Mouse (Mus musculus) retina, embryonic 14.5 days (tissue): Measurements from ENCODE around the gene 2010106E10Rik.

Source experiments
- DNase-seq: peaks from one replicate; pipeline ENCODE4 v3.0.0-alpha.2; 2015; ENCODE audit warnings: low spot score

Gene 2010106E10Rik

DNA sequence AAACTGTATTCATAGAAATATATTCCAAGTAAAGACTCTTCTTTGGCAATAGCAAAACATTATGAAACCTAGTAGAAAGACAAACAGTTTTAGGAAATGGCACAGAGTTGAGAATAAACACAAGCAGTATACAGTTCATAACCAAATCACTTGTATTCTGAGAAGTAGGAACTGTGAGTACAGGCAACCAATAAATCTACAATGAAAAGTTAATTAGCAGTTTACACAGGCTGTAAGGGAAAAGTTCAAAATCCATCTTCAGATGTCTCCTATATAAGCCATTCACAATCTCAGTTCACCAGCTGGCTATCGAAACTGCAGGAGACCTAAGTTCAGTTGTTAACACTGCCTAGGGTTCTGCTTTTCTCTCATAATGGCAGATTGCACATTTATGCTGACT is at the start of gene 2010106E10Rik:
2010106E10Rik (plus strand) TSS at position 301 of the 400 bp plus-strand sequence.
- no peak for DNase-seq

DNA sequence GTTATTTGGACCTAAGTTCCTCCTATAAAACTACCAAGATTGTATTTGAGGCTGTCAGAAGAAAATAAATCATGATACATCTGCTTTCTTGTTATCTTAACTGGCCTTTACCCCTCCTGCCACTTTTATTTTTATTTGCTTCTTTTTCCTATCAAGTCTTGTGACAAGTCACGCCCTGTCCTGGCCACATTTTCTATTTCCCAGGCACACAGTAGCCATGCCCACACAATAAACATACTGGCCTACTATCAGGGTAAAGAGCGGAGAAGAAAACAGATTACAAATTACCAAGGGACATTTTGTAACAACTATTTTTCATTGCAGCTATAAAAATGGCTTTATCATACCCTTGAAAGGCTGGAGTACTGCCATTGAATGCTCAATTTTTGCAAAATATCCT is 10.6 kb downstream of the 2010106E10Rik start:
- DNase-seq = no peak

DNA sequence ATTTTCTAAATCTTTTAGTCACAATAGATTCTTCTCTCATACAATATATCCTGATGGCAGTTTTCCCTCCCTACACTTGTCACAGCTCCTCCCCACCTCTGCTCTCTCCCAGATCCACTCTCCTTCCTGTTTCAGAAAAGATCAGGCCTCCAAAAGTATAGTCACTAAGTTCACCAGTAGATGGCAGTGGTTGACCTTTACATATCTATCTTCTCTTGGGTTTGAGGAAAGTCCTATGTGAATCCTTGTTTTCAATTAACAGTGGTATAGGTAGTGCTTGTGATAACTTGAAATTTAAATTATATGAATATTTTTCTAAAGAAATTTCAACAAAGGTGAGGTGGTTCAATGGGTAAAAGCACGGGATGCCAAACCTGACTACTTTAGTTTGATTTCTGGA is 29.7 kb downstream of the 2010106E10Rik start:
- peak; percentile 74 for DNase-seq

DNA sequence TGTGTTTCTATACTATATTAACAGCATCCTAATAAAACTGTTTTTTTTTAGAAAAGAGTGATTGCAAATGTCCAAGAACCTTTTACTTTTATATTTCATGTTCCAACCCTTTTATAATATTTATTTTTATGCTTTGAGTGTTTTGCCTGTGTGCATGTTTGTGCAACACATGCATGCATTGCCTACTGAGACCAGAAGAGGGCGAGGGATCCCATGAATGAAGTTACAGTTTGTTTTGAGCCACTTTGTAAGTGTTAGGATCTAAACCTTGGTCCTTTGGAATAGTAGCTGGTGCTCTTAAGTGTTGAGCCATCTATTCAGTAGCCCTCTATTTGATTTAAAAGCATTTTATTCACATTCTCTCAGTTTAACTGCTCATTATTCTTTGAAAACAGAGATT is 48.0 kb downstream of the 2010106E10Rik start:
- peak; percentile 1 for DNase-seq

DNA sequence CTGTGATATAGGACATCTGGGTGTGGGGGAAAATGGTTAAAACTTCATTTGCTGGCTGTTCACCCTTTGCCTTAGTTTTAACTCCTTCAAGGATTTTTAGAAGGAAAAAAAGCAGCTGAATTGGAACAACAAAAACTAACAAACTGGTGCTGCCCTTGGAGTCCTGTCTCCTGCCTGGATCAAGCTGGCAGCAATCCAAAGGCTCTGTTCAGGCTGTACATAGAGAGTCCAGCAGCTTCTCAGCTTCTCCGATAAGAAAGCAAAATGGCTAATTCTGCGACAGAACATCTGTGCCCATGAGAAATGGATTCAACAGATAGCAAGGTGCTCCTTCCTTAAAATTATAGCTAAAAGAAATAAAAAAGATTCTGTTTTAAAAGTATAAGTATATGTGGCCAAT is 72.6 kb downstream of the 2010106E10Rik start:
- no peak for DNase-seq

DNA sequence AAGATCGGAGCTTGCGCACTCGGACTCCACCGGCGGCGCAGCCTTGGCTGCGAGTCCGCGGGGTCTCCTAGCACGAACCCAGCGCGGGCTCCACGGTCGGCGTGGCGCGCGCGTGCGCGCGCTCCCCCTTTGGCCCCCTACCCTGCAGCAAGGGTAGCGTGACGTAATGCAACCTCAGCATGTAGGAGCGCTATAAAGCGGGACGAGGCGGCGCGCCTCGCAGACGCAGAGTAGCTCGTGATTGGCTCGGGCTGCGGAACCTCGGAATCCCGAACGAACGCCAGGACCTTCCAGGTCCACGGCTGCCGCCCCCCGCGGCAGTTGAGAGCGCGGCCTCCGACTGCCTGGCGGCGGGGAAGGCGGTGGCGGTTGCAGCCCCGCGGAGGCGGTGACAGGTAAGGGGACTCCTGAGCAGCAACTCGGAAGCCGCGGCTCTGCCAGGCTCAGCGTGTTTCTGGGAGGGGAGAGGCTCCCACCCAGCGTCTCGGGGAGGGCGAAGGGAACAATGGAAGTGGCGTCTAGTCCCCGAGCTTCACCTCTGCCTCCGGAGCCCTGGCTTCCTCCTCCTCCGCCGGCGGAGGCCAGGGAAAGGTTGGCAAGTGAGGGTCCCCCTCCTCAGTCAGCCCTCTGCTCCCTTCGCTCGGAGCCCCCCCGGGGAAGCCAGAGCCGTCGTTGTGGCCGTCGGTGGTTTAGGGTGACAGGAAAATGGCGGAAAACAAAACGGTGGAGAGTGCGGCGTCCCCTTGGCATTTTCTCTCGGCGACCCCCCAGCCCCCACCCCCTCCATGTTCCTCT is 105.6 kb downstream of the 2010106E10Rik start, which contains the start of gene Zfp711:
Zfp711 (plus strand) TSS at position 16 of the 795 bp plus-strand sequence.
- peak; percentile 82 for DNase-seq

DNA sequence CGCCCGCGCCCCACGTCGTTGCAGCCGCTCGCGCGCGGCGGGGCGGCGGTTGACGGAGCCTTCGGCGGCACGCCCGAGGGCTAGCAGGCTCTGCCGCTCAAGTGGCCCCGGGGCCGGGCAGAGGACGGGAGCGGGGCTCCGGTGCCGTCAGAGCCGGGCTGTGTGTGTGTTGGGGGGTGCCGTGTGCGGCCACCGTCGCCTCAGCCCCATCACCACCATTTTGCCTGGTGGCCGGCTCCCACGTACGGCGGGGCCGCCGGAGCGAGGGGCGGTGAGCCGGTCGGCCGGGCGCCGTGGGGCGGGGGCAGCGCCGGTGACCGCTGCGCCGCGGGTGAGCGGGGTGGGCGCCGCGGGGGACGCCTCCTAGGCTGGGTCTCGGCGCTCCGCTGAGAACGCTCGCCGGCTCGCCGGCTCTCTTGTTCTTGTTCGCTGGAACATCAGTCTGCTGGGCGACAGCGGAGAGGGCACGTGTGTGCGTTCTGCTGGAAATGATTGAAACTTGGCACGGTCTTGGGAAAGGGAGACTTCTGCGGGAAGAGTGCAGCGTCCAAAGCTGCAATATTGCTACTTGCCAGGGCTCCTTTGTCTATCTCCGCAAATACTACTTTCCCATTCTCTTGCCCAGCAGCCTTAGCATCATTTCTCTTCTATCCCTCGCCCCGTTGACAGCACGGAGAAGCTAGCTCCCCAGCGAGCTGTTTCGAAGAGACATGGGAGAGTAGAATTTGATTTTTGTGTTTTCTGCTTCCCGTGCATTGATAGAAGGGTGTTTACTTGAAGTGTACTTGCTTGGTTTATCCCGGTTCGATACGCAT is 106.4 kb downstream of the 2010106E10Rik start:
- peak; percentile 59 for DNase-seq
